Mouse (Mus musculus) MEL (cell line): ENCODE measurements at regions not wholly inside any gene's neighbourhood (a gene's known extent, or its start where the extent isn't known, plus 50 kb on each side); places are given as distances from the start of the nearest gene placed in this dataset.
"Not testable (repeated sequence)": the region's sequence is repeated elsewhere in the genome, so short reads cannot be mapped to it uniquely, and the experiment has no call there.

Experiments
- CHD2 ChIP-seq: IDR thresholded peaks from 2 replicates; pipeline ENCODE4 v1.6.1; 2011; ENCODE audit warnings: low read length, improper control_type of control experiment
- CTCF ChIP-seq, 3 experiments: IDR thresholded peaks in 2 of 3; conservative IDR thresholded peaks in 1 of 3; 2 replicates each; pipeline ENCODE4 v1.5.1; 2011 to 2012; ENCODE audit warnings: low read length in 3 of 3, low read depth in 2 of 3, mild to moderate bottlenecking in 2 of 3, improper control_type of control experiment in 1 of 3, inconsistent platforms in 1 of 3, mixed read lengths in 1 of 3, moderate library complexity in 1 of 3; ENCODE audit not compliant: control insufficient read depth in 1 of 3, insufficient read depth in 1 of 3, poor library complexity in 1 of 3, severe bottlenecking in 1 of 3
- ELF1 ChIP-seq: IDR thresholded peaks from 2 replicates; pipeline ENCODE4 v1.6.1; 2014; ENCODE audit warnings: low read depth, mild to moderate bottlenecking, inconsistent platforms, low read length, improper control_type of control experiment, moderate library complexity
- GATA1 ChIP-seq: IDR thresholded peaks from 2 replicates; pipeline ENCODE4 v1.6.1; 2011; ENCODE audit warnings: low read depth, low read length, improper control_type of control experiment
- MAX ChIP-seq: IDR thresholded peaks from 2 replicates; pipeline ENCODE4 v1.6.1; 2011; ENCODE audit warnings: low read length, improper control_type of control experiment
- MYC ChIP-seq: IDR thresholded peaks from 2 replicates; pipeline ENCODE4 v1.6.1; 2011; ENCODE audit warnings: low read depth, mild to moderate bottlenecking, low read length, improper control_type of control experiment, moderate library complexity
- POLR2A ChIP-seq, 2 experiments: IDR thresholded peaks; 2 replicates each; pipeline ENCODE4 v1.6.1; 2011 to 2012; ENCODE audit warnings: low read length in 2 of 2, mild to moderate bottlenecking in 2 of 2, control low read depth in 1 of 2, improper control_type of control experiment in 1 of 2, low read depth in 1 of 2, moderate library complexity in 1 of 2; ENCODE audit not compliant: control insufficient read depth in 1 of 2, insufficient read depth in 1 of 2, poor library complexity in 1 of 2
- POLR2AphosphoS5 ChIP-seq: IDR thresholded peaks from 2 replicates; pipeline ENCODE4 v1.6.1; 2012; ENCODE audit warnings: low read depth, borderline replicate concordance, mild to moderate bottlenecking, inconsistent platforms, low read length, moderate library complexity, mixed read lengths

GRCm38 (mm10) chrX:50490477-50490967 is 62.2 kb upstream of the Olfr1324 start:
- TF ChIP-seq ELF1; MAX; POLR2A (IDR thresholded peaks at IDR 0.05; ENCODE audit: control insufficient read depth in 1 of 2, insufficient read depth in 1 of 2, low read depth in 1 of 2, low read length in 2 of 2, poor library complexity in 1 of 2); POLR2AphosphoS5; CTCF (IDR thresholded peaks at IDR 0.05 in 2 of 3, conservative IDR thresholded peaks at IDR 0.05 in 1 of 3; ENCODE audit: control insufficient read depth in 1 of 3, insufficient read depth in 1 of 3, low read depth in 2 of 3, low read length in 3 of 3, poor library complexity in 1 of 3, severe bottlenecking in 1 of 3); MYC; GATA1; CHD2: not testable (repeated sequence)
